Mouse (Mus musculus) olfactory bulb, adult 2 months (tissue): ENCODE data around the gene Iffo1. TPM values are rescaled to one million over a fixed set of nuclear protein-coding genes. Genes with fewer than 3 reads are reported as not detected.

Experiments used
- H3K27ac ChIP-seq: fragments of 200-500 bp; 2 replicates; pipeline ENCODE4 v1.5.1; 2012; ENCODE audit warnings: low read depth, low read length; ENCODE audit not compliant: insufficient read depth
- H3K4me1 ChIP-seq: fragments of 200-500 bp; 2 replicates; pipeline ENCODE4 v1.6.1; 2012; ENCODE audit warnings: low read length; ENCODE audit not compliant: control insufficient read depth, insufficient read depth
- H3K4me3 ChIP-seq: fragments of 200-500 bp; 2 replicates; pipeline ENCODE4 v1.5.1; 2012; ENCODE audit warnings: mild to moderate bottlenecking, low read depth, low read length, moderate library complexity; ENCODE audit not compliant: insufficient read depth
- CTCF ChIP-seq: fragments of 200-500 bp; IDR thresholded peaks from 2 replicates; pipeline ENCODE4 v1.5.1; 2012; ENCODE audit warnings: low read depth, mild to moderate bottlenecking, low read length, moderate library complexity; ENCODE audit not compliant: insufficient read depth
- POLR2A ChIP-seq: fragments of 200-500 bp; IDR thresholded peaks from 2 replicates; pipeline ENCODE4 v1.6.1; 2012; ENCODE audit warnings: mild to moderate bottlenecking, low read depth, low read length, moderate library complexity; ENCODE audit not compliant: insufficient read depth
- WGBS: fragments of 180-500 bp; shearing (Covaris S2); methylation state at CpG from one replicate; pipeline ENCODE4 v1.1.7; 2018; 5-methylcytosine and 5-hydroxymethylcytosine counted together
- polyA plus RNA-seq: library from polyadenylated mRNA; stranded (reverse); fragments of >200 nt; gene quantifications from 2 replicates; pipeline ENCODE4 v1.2.4, GENCODE M21; 2012; ENCODE audit warnings: low replicate concordance; ENCODE audit not compliant: missing spikeins, insufficient read depth, insufficient read length

Iffo1 gene
- polyA plus RNA-seq, 1 experiment: not detected

DNA sequence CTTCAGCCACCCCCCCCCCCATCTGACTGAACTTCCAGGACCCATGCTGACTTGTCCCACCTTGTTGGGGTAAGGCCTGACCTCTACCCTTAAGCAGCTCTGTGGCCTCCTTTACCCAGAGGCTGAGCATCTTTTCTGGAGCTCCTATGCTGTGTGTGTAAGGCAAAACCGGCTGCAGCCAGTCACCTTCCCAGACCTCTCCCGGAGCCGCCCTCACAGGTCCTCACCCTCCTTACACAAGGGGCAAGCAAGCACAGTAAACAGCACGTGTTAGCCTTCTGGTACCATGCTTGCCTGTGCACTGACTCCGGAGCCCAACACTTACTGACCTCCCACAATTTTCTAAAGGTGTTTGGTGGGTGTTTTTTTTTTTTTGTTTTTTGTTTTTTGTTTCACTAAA is 30.4 kb downstream of the Iffo1 start:
- H3K4me3 ChIP-seq: no peak overlapping the region
- 88% methylated on average over 5 of the region's 5 CpGs for WGBS
- TF ChIP-seq CTCF: no peak
- no peak for TF ChIP-seq POLR2A
- H3K27ac ChIP-seq: no peak overlapping the region
- H3K4me1 ChIP-seq: no peaks in the 10 kb centered on the region

DNA sequence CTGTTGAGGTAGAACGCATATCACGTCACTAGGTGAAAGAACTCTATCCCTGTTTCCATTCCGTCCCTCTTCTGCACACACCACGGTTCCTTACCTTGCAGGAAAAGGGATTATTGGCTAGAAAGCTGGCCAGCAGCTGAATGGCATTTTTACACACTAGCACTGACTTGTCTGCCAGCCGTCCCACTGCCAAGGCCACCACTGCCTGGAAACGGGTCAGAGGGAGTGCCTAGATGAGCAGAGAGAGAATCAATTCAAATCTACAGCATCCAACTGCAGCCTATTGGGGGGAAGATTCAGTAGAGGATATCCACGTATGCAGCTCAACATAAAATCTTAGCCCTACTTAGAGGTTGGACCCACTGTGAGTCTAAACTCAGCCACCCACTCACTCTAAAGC is 34.6 kb downstream of the Iffo1 start:
- Histone ChIP-seq H3K4me1 (no peaks in the 10 kb centered on the region), H3K27ac (no peak overlapping the region), H3K4me3 (no peak overlapping the region)
- 73% methylated on average over 7 of the region's 7 CpGs for WGBS
- no peak for TF ChIP-seq POLR2A
- TF ChIP-seq CTCF: no peak

DNA sequence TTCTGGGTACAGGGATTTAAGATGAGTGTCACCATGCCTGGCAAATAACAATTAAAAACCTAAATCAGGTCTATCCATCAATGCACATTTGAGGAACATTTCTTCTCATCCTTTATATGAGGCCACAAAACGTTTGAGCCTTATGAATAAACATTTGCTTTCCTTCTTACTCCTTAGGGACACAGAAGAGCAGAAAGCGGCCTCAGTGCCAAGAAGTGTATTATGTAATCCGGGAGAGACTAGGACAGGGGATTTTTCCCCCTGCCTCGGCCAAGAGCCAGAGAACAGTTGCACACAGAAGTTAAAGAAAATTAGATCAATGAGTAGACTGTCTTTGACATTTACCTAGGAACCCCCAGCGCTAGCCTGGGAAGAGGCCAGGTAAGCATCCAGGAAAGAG is 37.1 kb downstream of the Iffo1 start:
- no peaks in the 10 kb centered on the region for H3K4me1 ChIP-seq
- 45% methylated on average over 5 of the region's 5 CpGs for WGBS
- no peak overlapping the region for H3K27ac ChIP-seq
- no peak for TF ChIP-seq POLR2A
- TF ChIP-seq CTCF: no peak
- no peak overlapping the region for H3K4me3 ChIP-seq

DNA sequence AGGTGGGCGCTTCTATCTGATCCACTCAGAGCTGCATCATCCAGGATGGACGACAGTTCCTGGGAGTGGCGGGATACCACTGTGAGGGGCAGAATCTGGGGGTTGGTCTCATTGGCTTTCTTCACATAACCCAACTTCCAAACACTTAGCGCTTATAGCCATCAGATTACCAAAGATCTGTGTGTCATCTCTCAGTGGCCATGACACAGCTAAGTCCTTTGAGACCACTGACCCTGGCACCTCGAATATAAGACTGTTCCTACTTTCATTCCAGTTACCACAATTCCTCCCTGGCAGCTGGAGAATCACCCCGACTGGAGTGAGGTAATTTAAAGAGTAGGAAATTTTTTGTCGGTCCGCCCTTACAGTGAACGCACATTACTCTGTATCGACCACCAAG is 41.2 kb downstream of the Iffo1 start:
- Histone ChIP-seq H3K27ac (no peak overlapping the region), H3K4me3 (no peak overlapping the region), H3K4me1 (no peaks in the 10 kb centered on the region)
- WGBS: 94% methylated on average over 10 of the region's 10 CpGs
- no peak for TF ChIP-seq CTCF
- TF ChIP-seq POLR2A: no peak

DNA sequence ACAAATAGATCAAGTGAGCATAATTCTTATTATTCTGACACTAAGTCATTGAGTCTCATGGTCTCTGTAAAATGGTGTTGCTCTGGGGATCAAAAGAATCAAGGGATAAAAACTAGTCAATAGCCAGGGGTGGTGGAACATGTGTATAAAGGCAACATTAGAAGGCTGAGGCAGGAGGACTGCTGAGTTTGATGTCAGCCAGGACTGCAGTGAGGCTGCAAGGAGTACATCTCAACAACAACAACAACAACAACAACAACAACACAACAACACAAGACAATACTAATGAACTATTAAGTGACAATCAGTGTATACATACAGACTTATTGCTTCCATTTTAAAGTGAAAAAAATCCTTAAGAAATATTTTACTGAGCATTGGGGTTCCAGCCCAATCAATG is 45.8 kb downstream of the Iffo1 start:
- Histone ChIP-seq H3K4me3 (no peak overlapping the region), H3K27ac (0 out of 2 replicates have a peak overlapping the region, but pooled peaks have one; percentile 32), H3K4me1 (peaks cover 5% of the 10 kb centered on the region; the same call in 1 of the 2 replicates)
- no peak for TF ChIP-seq CTCF
- TF ChIP-seq POLR2A: no peak

DNA sequence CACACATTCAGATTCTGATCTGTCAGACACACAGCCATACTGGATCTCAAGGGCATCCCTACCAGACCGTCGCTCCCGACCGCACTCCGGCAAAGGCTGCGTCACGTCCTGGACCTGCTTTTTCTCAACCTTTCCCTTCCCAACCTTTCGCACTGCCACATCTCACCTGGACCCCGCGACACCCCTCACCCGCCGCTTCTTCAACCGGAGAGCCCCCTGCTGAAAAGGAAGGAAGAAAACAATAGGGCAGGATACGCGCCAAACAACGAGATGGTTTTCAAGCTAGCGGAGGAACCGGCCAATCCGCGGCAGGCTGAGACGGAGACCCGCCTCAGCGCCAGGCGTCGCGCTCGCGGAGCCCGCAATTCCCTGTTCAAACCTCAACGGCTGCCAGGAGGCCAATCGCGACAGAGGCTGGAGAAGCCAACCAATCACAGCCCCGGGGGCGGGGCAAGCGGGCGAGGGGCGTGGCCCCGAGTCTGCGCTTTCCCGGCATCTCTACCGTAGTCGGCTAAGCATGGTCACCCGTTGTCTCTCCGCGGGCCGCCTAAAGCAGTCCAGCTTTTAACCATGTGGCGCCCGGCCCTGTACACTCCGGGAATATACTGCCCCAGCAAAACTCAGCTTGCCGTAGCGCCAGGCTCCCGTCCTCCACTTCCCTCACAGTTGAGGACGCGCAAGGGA is 46.4 kb downstream of the Iffo1 start, which contains the start of the genes Ncapd2 and Mrpl51:
Gene Ncapd2, minus strand, starts transcription at position 370 of the 684 bp plus-strand sequence.
Gene Mrpl51, plus strand, starts transcription at position 470 of the 684 bp plus-strand sequence.
- Histone ChIP-seq H3K4me3 (peak within 1 kb of the TSS; percentile 91), H3K27ac (peak within 1 kb of the TSS; percentile 87), H3K4me1 (peaks cover 5% of the 10 kb centered on the region; the same call in 1 of the 2 replicates)
- under 1% methylated on average over 54 of the region's 54 CpGs for WGBS
- TF ChIP-seq CTCF (no peak), POLR2A (no peak)

DNA sequence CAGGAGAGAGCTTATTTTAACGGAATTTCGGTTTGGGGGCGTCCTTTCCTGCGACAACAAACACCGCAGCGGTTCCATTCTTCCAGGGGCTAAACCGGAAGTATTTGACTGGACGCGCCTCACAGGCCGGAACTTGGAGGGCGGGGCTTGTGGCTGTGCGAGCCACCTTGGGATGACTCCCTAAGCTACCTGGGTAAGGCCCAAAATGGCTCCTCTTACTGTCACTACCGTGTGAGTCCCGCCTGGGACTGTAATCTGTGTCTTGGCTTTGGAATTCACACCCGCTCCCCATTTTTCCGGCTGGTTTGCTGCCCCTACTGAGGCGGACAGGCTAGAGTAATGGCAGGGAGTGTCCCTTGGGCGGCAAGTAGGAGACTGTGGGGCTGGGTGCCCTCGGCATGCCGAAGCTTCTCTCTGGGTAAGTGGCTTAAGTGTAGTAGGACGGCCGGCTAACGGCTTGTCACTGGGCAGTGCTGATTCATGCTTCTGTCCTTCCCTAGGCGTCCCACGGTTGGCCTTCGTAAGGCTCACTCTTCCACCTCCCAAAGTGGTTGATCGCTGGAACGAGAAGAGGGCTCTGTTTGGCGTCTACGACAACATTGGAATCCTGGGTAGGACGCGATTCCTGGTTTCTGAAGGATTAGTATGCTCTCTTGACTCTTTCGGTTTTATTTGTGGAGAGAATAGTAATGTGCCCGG is 47.1 kb downstream of the Iffo1 start:
- Histone ChIP-seq H3K4me1 (peaks cover 5% of the 10 kb centered on the region; the same call in 1 of the 2 replicates), H3K4me3 (peak overlapping the region; percentile 91), H3K27ac (peak overlapping the region; percentile 87)
- WGBS: under 1% methylated on average over 34 of the region's 34 CpGs
- TF ChIP-seq CTCF (no peak), POLR2A (no peak)

DNA sequence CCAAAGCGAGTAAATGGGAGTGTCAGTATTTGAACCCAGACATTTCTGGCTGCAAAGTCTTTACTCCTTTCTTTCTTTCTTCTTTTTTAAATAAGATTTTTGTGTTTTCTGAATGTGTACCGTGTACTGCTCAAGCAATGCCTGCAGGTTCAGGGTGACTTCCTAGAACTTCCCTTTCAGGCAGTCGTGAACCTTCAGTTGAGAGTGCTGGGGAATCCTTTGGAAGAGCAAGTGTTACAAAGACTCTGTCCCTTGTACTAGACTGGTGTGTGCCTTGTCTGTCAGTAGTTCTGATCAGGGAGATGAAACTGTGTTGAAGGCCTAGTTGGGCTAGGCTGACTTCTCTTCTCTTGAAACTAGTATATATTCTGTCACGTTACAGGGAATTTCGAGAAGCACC is 47.8 kb downstream of the Iffo1 start:
- 43% methylated on average over 5 of the region's 5 CpGs for WGBS
- TF ChIP-seq CTCF (no peak), POLR2A (no peak)
- no peak overlapping the region for H3K27ac ChIP-seq

DNA sequence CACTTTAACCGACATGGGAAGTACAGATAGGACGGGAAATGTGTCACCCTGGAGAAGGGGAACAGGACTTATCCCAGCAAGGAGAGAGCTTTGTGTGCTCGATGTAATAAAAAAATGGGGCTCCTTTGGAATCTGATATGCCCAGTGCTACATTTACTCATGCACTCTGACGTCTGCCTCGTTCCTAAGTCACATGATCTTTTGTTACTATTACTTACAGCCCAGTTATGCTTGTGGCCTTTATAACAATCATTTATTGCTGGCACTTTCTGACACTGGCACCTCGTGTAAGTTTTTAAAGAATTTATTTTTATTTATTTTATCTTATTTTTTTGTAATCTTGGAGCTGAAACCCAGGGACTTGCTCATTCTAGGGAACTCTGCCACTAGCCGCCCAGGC is 48.3 kb downstream of the Iffo1 start:
- no peak overlapping the region for H3K4me3 ChIP-seq
- TF ChIP-seq CTCF (no peak), POLR2A (no peak)
- WGBS: 70% methylated on average over 7 of the region's 7 CpGs
- no peak overlapping the region for H3K27ac ChIP-seq
- peaks cover 5% of the 10 kb centered on the region; the same call in 1 of the 2 replicates for H3K4me1 ChIP-seq

More for the DNA sequence above, 47.8 kb downstream of the Iffo1 start:
- peaks cover 5% of the 10 kb centered on the region; the same call in 1 of the 2 replicates for H3K4me1 ChIP-seq
- H3K4me3 ChIP-seq: peak overlapping the region; percentile 91
